Mouse (Mus musculus): ENCODE data around the gene Tmem26. TPM values are rescaled to one million over a fixed set of nuclear protein-coding genes. Genes with fewer than 3 reads are reported as not detected.

Gene Tmem26
- polyA plus RNA-seq (2015; fragmentation: Illumina TruSeq; extraction: RNeasy Lipid Tissue Mini Kit (QIAGEN cat#74804); ENCODE audit: low read depth, low replicate concordance), result 0.13 TPM

DNA sequence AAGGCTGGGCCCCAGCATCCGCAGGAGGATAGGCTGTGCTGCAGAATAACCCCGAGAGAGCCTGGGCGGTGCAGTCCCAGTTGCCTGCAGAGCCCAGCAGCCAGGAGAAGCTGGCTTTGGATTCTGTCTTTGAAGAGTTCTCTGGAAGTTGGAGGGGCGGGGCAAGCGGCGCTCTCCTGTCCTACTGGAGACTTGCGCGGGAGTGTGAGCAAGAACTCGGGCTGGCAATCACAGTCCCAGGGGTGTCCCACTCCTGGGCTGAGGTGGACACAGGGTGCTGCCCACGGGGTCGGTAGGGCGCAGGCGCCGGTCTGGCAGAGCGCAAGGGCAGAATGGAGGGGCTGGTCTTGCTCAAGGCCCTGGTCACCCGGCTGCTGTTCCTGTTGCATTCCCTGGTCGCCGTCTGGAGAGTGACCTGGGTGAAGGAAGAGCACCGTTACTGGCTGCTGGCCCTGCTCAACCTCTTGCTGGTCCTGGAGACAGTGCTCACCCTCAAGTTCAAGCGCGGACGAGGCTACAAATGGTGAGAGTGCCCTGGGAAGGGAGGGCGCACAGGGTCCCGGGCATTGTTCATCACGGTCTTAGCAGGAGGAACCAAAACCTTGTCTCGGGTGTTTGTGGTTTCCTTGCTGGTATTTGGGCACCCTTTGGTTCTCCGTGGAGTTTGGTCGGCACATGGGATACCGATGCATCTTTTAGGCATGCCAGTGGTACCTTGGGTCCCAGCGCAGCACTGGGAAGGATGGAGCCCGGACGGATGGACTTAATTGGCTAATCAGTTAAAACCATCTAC is at the start of gene Tmem26:
Tmem26 (plus strand) TSS at position 79 of the 793 bp plus-strand sequence.

Other genes with a start within 250 kb of the Tmem26 start
- gene Cabcoco1, start 181.8 kb upstream of the Tmem26 start, polyA plus RNA-seq (2015; fragmentation: Illumina TruSeq; extraction: RNeasy Lipid Tissue Mini Kit (QIAGEN cat#74804); ENCODE audit: low read depth, low replicate concordance), result 3.5 TPM